Mouse (Mus musculus) gastrocnemius, postnatal 14 days (tissue): ENCODE measurements around the gene Tcp10b. TPM values are rescaled to one million over a fixed set of nuclear protein-coding genes. Genes with fewer than 3 reads are reported as not detected.
"Not testable (repeated sequence)": the region's sequence is repeated elsewhere in the genome, so short reads cannot be mapped to it uniquely, and the experiment has no call there.

ENCODE experiments used
- DNase-seq: peaks from one replicate; pipeline ENCODE4 v3.0.0; 2021; ENCODE audit warnings: mixed read lengths
- intact Hi-C: fragments of 180-260 bp; cut with DNase I; formaldehyde crosslinking; loops from one replicate; pipeline ENCODE4 v1.15.1; 2025; ENCODE audit warnings: low total_unique reads
- total RNA-seq, 2 experiments: library from RNA; stranded (reverse); gene quantifications; 2 replicates each; pipeline ENCODE4 v1.2.3; 2021

Tcp10b gene
- total RNA-seq, 2 experiments from 2014 or later, result 0.27 to 0.35 TPM

GRCm38 (mm10) chr17:13131710-13132109, 70.8 kb downstream of the Tcp10b start, which contains the start of gene Unc93a:
Gene Unc93a, minus strand, starts transcription at chr17:13131810.
- intact Hi-C loops, DNase-seq: not testable (repeated sequence)

Other genes with a start within 250 kb of the Tcp10b start
- gene Mas1, start 193.0 kb upstream of the Tcp10b start, total RNA-seq, result under 1 TPM; 0.18 to 0.90 TPM
- 1 to 10 TPM; 1.8 to 2.1 TPM for gene Mrgprh, start 185.1 kb upstream of the Tcp10b start, total RNA-seq
- under 1 TPM; 0.14 to 0.91 TPM for gene Pnldc1, start 150.9 kb upstream of the Tcp10b start, total RNA-seq
- 100 to 1,000 TPM; 205 to 212 TPM for gene Tcp1, start 145.4 kb upstream of the Tcp10b start, total RNA-seq
- gene Mrpl18, start 144.8 kb upstream of the Tcp10b start, total RNA-seq, result 10 to 100 TPM; 86.2 to 87.2 TPM
- not detected for gene Acat3, start 120.5 kb upstream of the Tcp10b start, total RNA-seq
- 1 to 10 TPM; 4.7 to 6.4 TPM for gene Acat2, start 100.4 kb upstream of the Tcp10b start, total RNA-seq
- gene Wtap, start 66.9 kb upstream of the Tcp10b start, total RNA-seq, result 10 to 100 TPM; 27.9 to 31.2 TPM
- gene Sod2, start 54.3 kb upstream of the Tcp10b start, total RNA-seq, result 100 to 1,000 TPM; 302 to 371 TPM
- gene Gpr31b, start 8.8 kb upstream of the Tcp10b start, total RNA-seq, result not detected
- gene Unc93a, start 70.7 kb downstream of the Tcp10b start, total RNA-seq, result not detected
- gene Smok2a, start 160.1 kb downstream of the Tcp10b start, total RNA-seq, result not detected
- gene Smok2b, start 169.2 kb downstream of the Tcp10b start, total RNA-seq, result not detected